Mouse (Mus musculus) adrenal gland, postnatal 4 days (tissue): ENCODE data around the gene Zfp37. TPM values are rescaled to one million over a fixed set of nuclear protein-coding genes. Genes with fewer than 3 reads are reported as not detected.
"Not testable (repeated sequence)": the region's sequence is repeated elsewhere in the genome, so short reads cannot be mapped to it uniquely, and the experiment has no call there.

ENCODE experiments used
- DNase-seq, 2 experiments: peaks; one replicate each; pipeline ENCODE4 v3.0.0; 2021 to 2022; ENCODE audit warnings: low spot score in 2 of 2, mixed read lengths in 2 of 2
- total RNA-seq, 2 experiments: library from RNA; stranded (reverse); gene quantifications; 2 replicates each; pipeline ENCODE4 v1.2.3; 2021

Gene Zfp37
- total RNA-seq, 2 experiments from 2014 or later: 11.3 to 12.3 TPM

DNA sequence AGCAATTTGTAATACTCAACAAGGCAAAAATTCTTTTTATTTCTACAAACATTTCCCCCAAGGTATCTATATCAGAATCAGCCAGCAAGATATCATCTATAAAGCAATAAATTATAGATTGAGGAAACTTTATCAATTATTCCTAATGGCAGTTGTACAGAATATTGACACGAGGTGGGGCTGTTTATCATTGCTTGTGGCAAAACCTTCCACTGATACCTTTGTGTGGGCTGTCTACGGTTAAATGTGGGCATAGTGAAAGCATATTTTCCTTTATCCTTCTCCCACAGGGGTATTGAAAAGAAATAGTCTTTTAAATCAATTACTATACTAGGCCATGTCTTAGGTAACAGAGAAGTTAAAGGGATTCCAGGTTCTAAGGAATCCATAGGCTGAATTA is 17.4 kb downstream of the Zfp37 start:
- DNase-seq: no peak

DNA sequence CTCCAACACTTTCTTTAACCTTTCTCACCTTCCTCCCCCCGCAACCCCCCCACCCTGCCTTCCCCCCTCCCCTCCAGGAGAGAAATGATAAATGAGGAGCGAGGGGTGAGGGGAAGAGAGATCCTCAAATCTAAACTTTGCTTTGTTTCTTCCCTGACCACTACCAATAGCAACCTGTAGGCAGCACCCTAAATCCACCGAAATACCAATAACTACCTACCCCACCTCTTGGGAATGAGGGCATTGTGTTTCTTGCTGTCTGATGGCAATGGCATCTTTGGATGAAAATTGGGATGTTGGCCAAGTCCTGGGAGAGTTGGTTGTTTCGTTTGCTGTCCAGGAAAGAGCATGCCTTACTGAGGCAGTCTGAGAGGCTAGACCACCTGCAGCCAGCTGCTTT is 20.8 kb downstream of the Zfp37 start:
- DNase-seq: no peak

DNA sequence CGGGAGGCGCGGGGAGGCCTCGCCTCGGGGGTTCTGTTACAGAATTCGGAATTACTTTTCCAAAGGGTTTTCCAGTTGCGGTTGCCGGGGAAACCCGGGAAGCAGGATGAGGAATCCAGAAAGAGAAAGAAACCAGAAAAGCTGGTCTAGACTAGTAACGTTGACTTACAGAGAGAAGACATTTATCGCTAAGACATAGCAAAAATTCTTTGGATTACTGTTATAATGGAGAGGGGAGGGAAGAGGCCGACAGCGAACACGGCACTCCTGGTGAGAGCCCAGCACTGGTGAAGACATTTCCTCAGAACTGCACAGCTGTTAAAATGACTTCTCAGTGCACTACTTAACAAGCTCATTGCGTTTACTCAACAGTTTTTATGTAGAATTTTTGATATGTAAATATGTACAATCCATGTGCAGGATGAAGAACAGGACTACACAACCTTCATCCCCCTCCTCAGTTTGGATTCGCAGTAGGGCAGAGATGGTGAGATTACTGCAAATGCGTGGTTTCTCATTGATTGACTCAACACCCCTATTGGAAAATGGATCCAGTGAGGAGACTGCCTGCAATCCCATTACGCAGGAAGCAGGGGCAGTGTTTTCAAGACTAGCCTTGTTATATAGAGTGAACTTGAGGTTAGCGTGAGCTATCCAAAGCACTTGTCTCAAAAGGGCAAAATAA is 22.0 kb downstream of the Zfp37 start:
- no peak for DNase-seq

DNA sequence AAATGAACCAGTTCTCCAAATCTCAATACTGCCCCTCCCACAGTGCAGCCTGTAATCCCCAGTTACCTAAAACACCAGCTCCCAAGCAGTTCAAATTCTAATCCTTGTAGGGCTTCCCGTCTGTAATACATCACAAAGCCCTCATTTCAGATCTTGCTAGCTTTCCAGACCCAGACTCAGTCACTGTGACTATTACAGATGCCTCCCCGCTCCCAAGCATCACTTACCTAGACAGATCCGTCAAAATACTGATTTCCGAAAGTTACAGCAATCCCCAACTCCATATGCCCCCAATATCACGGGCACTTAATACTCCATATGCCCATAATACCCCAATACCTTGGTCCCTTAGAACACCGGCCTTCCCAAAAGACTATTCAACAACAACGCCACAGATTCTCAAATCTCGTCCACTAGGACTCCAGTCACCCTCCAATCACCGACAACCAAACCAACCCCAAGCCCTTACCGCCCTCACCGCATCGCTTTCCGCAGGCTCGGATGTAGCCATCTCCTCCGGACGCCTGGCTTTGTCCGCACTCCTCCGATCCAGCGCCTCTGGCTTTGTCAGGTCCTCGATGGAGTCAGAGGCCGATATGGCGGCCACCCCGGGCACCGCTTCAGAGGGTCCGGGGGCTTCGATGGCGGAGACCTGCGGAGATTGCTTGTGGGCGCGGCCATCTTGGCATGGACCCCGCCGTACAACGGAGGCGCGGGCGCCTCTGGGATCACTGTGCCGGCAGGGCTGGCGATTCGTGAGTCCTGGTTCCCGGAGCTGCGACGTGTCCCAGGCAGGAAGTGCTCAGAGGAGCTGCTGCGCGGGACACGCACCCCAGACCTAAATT is 22.8 kb downstream of the Zfp37 start:
- DNase-seq: peak; percentile 80 to 82

DNA sequence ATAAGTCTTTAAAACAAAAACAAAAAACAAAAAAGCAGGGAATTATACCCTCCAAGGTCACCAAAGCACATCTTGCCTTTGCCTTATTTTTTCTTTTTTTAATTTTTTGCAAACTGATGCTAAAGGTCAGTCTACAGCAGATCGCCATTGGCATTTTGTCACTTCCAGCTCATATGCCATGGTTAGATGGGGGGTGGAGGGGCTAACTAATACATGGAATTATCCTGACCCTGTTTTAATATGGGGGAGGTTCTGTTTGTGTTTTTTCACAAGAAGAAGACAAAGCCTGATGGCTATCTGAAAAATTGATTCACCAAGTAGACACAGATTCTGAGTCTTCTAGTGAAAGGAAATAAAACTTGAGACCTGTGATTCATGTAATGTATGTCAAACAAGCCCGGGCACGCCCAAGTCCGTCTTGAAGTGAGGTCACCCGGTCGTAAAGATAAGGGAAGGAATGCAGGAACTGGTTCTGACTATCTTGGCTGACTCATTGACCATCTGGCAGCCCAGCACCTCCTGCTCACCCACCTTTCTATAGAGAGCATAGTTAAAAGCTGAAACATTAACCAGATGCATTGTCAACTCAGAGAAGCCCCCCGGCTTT is 30.8 kb downstream of the Zfp37 start:
- DNase-seq: no peak

DNA sequence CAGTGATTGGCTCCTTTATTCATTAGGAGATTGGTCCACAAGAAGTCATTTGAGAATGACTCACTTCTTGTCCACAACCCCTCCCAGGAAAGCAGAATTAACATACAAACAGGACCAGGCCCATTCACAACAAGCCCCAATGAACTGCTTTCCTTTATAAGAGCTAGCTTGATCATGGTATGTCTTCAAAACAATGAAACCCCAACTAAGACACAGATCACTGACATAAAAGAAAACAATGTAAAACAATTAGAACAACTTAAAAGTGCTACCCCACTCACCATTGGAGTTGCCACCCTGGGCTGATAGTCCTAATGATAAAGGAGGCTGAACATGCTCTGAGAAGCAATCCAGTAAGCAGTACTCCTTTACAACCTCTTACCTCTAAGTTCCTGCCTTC is 42.1 kb downstream of the Zfp37 start:
- no peak for DNase-seq

DNA sequence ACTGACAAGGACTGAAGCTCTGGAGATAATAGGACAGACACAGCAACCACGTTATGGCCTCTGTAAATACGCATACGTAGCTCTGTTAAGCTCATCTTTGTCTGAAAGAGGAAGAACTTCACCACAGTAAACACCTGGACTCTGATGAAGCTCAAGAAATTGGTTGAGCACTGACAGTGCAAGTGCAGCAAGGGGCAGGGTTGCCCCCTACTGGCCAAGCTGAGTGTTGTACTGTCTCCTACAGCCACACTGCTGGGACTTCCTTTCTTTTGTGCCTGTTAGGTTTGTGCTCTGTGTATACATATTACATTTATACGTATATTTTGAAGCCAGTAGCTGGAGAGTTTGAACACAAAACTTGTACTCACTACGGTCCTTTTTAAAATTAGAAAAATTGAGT is 53.6 kb downstream of the Zfp37 start:
- DNase-seq: no peak

DNA sequence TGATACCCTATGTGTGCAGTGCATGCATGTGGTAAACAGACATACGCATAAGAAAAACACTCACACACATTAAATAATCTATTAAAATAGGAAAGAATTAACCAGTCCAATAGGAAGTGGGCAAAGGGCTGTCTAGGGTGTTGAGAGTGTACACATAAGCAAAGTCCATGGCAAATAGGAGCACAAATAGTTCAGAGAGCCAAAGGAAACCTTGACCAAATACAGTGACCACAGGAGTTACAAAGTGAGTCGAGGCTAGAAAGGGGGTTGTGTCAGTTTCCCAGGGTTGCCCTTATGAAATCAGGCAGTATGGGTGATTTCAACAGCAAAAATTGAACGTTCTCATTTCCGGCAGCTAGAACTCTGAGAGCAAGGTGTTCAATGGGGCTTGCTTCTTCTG is 56.4 kb downstream of the Zfp37 start:
- no peak for DNase-seq

DNA sequence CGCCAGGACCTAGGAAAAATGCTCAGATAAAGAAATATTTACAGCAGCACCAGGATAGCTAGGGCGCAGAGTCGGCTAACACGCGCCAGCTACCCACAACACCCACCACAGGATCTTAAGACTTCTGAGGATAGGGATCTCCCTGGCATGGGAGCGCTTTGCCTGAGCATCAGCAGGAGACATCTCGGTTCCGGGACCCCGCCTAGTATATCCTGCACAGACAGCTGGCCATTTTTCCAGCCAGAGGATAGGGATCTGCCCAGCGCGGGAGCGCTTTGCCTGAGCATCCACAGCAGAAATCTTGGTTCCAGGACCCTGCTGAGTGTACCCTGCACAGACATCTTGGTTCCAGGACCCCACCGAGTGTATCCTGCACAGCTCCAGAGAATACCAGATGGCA is 63.2 kb downstream of the Zfp37 start:
- DNase-seq: not testable (repeated sequence)

DNA sequence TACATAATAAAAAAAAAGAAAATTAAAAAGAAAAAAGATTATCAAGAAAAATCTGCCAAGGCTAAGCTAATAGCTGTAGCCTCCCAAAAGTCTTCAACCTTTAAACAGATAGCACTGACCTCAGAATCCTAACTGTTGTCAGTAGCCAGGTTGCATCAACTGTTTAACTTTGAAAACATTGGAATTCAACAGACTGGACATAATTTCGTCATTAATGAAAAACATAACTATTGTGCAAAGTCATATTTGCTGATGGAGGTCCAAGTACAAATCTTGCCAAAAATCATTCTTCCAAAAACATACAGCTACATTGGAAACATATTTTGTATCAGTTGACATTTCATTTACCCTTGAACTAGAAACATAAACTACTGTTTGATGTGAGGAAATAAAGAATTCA is 72.4 kb downstream of the Zfp37 start:
- DNase-seq: no peak

DNA sequence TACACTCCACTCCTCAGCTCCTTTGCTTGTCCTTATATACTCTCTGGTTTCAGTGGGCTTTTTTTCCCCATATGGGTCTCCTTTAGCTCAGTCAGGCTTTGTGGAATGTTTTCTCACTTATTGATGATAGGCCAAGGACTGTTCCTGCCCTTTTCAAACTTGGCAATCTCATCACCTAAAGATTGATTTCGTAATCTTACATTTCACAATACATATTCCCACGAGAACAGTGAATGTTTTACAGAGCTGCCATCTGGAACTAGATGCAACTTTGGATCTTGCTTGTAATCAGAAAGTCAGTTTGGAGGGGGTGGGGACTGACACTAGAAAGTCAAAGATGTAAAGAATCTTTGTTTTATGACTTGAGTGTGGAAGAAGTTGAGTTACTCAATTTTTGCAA is 80.0 kb downstream of the Zfp37 start, which contains the start of gene Mup21:
Mup21 (minus strand) TSS at position 53 of the 400 bp plus-strand sequence.
- no peak for DNase-seq

Other genes with a start within 250 kb of the Zfp37 start
- not detected for gene Mup20, start 176.9 kb downstream of the Zfp37 start, total RNA-seq
- not detected for gene Mup3, start 143.7 kb downstream of the Zfp37 start, total RNA-seq
- not detected for gene Mup21, start 80.2 kb downstream of the Zfp37 start, total RNA-seq
- 10 to 100 TPM; 26.3 to 27.6 TPM for gene Slc31a2, start 31.5 kb upstream of the Zfp37 start, total RNA-seq
- gene Fkbp15, start 129.5 kb upstream of the Zfp37 start, total RNA-seq: 10 to 100 TPM; 45.1 to 50.9 TPM
- gene Slc31a1, start 129.7 kb upstream of the Zfp37 start, total RNA-seq: 10 to 100 TPM; 79.7 to 82.3 TPM
- 100 to 1,000 TPM in 1 of 2 experiments, 10 to 100 TPM in 1; 94.2 to 102 TPM for gene Cdc26, start 177.6 kb upstream of the Zfp37 start, total RNA-seq
- 10 to 100 TPM; 26.0 to 27.6 TPM for gene Prpf4, start 177.8 kb upstream of the Zfp37 start, total RNA-seq
- under 1 TPM in 1 of 2 experiments, not detected in 1; 0.42 TPM for gene Rnf183, start 204.2 kb upstream of the Zfp37 start, total RNA-seq
- gene Wdr31, start 239.8 kb upstream of the Zfp37 start, total RNA-seq: 1 to 10 TPM; 6.4 to 7.7 TPM
- gene Bspry, start 249.0 kb upstream of the Zfp37 start, total RNA-seq: 1 to 10 TPM; 2.7 to 4.6 TPM